Mouse (Mus musculus) forebrain, postnatal 0 days (tissue): ENCODE results near the gene Hist1h4c. TPM values are rescaled to one million over a fixed set of nuclear protein-coding genes. Genes with fewer than 3 reads are reported as not detected.
A peak's percentile ranks its signal among the peaks of the same experiment; 100 is the strongest.
"Not testable (repeated sequence)": the region's sequence is repeated elsewhere in the genome, so short reads cannot be mapped to it uniquely, and the experiment has no call there.

Experiments used
- ATAC-seq: fragments of 200-750 bp; cut with Nextera tagmentation; 2 replicates; pipeline ENCODE4 v1.8.0; 2017; ENCODE audit warnings: mild to moderate bottlenecking, moderate library complexity
- DNase-seq: peaks from one replicate; pipeline ENCODE4 v3.0.0-alpha.2; 2015
- H3K27ac ChIP-seq: fragments of 300-500 bp; sonication (generic); 2 replicates; pipeline ENCODE4 v1.5.1; 2014; ENCODE audit warnings: low read depth, mild to moderate bottlenecking, antibody characterized with exemption, low read length, moderate library complexity, mixed read lengths
- H3K27me3 ChIP-seq: fragments of 300-500 bp; sonication (generic); 2 replicates; pipeline ENCODE4 v1.6.1; 2014; ENCODE audit warnings: mild to moderate bottlenecking, low read length, mixed read lengths; ENCODE audit not compliant: insufficient read depth
- H3K36me3 ChIP-seq: fragments of 300-500 bp; sonication (generic); 2 replicates; pipeline ENCODE4 v1.6.1; 2014; ENCODE audit warnings: mild to moderate bottlenecking, moderate library complexity; ENCODE audit not compliant: insufficient read depth
- H3K4me1 ChIP-seq: fragments of 300-500 bp; sonication (generic); 2 replicates; pipeline ENCODE4 v1.6.1; 2014; ENCODE audit warnings: antibody characterized with exemption; ENCODE audit not compliant: insufficient read depth
- H3K4me2 ChIP-seq: fragments of 300-500 bp; sonication (generic); 2 replicates; pipeline ENCODE4 v1.6.1; 2014; ENCODE audit warnings: low read depth, mild to moderate bottlenecking, moderate library complexity
- H3K4me3 ChIP-seq: fragments of 300-500 bp; sonication (generic); 2 replicates; pipeline ENCODE4 v1.5.1; 2014; ENCODE audit warnings: low read depth, low read length, mixed read lengths
- H3K9ac ChIP-seq: fragments of 300-500 bp; sonication (generic); 2 replicates; pipeline ENCODE4 v1.6.1; 2014; ENCODE audit warnings: mild to moderate bottlenecking
- H3K9me3 ChIP-seq: fragments of 300-500 bp; sonication (generic); 2 replicates; pipeline ENCODE4 v1.6.1; 2016; ENCODE audit warnings: low read length
- CTCF ChIP-seq: sonication (generic); IDR thresholded peaks from 2 replicates; pipeline ENCODE4 v1.5.1; 2016; ENCODE audit warnings: antibody characterized with exemption, control low read depth, low read depth
- WGBS: fragments of 180-500 bp; shearing (Covaris S2); extraction: QIAGEN DNeasy Blood & Tissue Kit; methylation state at CpG from one replicate; pipeline ENCODE4 v1.1.7; 2014; 5-methylcytosine and 5-hydroxymethylcytosine counted together
- polyA plus RNA-seq: library from polyadenylated mRNA; unstranded; fragments of >200 nt; fragmentation: Nextera tagmentation; extraction: Ambion mirVana; gene quantifications from 2 replicates; pipeline ENCODE4 v1.2.1, GENCODE M21; 2015
- total RNA-seq: library from RNA; depleted of rRNA; stranded (reverse); fragments of >200 nt; gene quantifications from 2 replicates; pipeline ENCODE4 v1.2.3, GENCODE M21; 2014

Hist1h4c gene
- total and polyA plus RNA-seq, 2 experiments from 2014 or later: 2.3 to 942 TPM

- TF ChIP-seq CTCF: no peak
These were observed 13.0 kb downstream of the Hist1h4c start for GRCm38 (mm10) chr13:23685121-23685861.

GRCm38 (mm10) chr13:23684295-23684945 lies 13.8 kb downstream of the Hist1h4c start:
- peak overlapping the region; percentile 47 for H3K4me3 ChIP-seq
- H3K4me2 ChIP-seq: peak overlapping the region; percentile 73
- not testable (repeated sequence) for H3K9me3 ChIP-seq, H3K36me3 ChIP-seq, H3K27me3 ChIP-seq
- H3K9ac ChIP-seq: peak overlapping the region; percentile 68
- ATAC-seq (peak; percentile 42), DNase-seq (peak; percentile 88)
- WGBS: under 1% methylated on average over 11 of the region's 37 CpGs
- peaks cover 16% of the 10 kb centered on the region for H3K4me1 ChIP-seq
- H3K27ac ChIP-seq: peak overlapping the region; percentile 92

More at GRCm38 (mm10) chr13:23685121-23685861, 13.0 kb downstream of the Hist1h4c start:
- no peaks in the 10 kb centered on the region for H3K27me3 ChIP-seq
- ATAC-seq: no peak
- 3% methylated on average over 15 of the region's 15 CpGs for WGBS
- peak overlapping the region; percentile 47 for H3K4me3 ChIP-seq
- no peaks in the 10 kb centered on the region for H3K9me3 ChIP-seq
- peak overlapping the region; percentile 92 for H3K27ac ChIP-seq
- peak; percentile 61 for DNase-seq
- H3K4me1 ChIP-seq: peaks cover 16% of the 10 kb centered on the region
- H3K36me3 ChIP-seq: no peaks in the 10 kb centered on the region
- peak overlapping the region; percentile 68 for H3K9ac ChIP-seq
- H3K4me2 ChIP-seq: peak overlapping the region; percentile 73

GRCm38 (mm10) chr13:23683755-23684281 lies 14.4 kb downstream of the Hist1h4c start, which contains the start of the genes Hist1h2ac and Hist1h2bc:
TSS of gene Hist1h2ac (minus strand) at chr13:23683948.
TSS of gene Hist1h2bc (plus strand) at chr13:23684199.
- no peaks in the 10 kb centered on the region for H3K9me3 ChIP-seq
- peak within 1 kb of the TSS; percentile 92 for H3K27ac ChIP-seq
- H3K4me3 ChIP-seq: peak within 1 kb of the TSS; percentile 47
- TF ChIP-seq CTCF: peak; percentile 19; the same call in 1 of the 2 replicates
- no peaks in the 10 kb centered on the region for H3K36me3 ChIP-seq
- peak within 1 kb of the TSS; percentile 73 for H3K4me2 ChIP-seq
- ATAC-seq (peak; percentile 98), DNase-seq (peak; percentile 95)
- WGBS: under 1% methylated on average over 32 of the region's 32 CpGs
- peak within 1 kb of the TSS; percentile 68 for H3K9ac ChIP-seq
- peaks cover 16% of the 10 kb centered on the region for H3K4me1 ChIP-seq
- no peaks in the 10 kb centered on the region for H3K27me3 ChIP-seq

GRCm38 (mm10) chr13:23682947-23683754 lies 15.1 kb downstream of the Hist1h4c start:
- H3K4me1 ChIP-seq: peaks cover 16% of the 10 kb centered on the region
- peak overlapping the region; percentile 51 for H3K9ac ChIP-seq
- H3K4me3 ChIP-seq: peak overlapping the region; percentile 47
- not testable (repeated sequence) for H3K9me3 ChIP-seq, H3K36me3 ChIP-seq, H3K27me3 ChIP-seq
- H3K27ac ChIP-seq: peak overlapping the region; percentile 90
- ATAC-seq (peak; percentile 45), DNase-seq (peak; percentile 14)
- 7% methylated on average over 13 of the region's 30 CpGs for WGBS
- peak overlapping the region; percentile 73 for H3K4me2 ChIP-seq

- 0 out of 2 replicates have a peak overlapping the region, but pooled peaks have one; percentile 51 for H3K9ac ChIP-seq
- peak overlapping the region; percentile 73 for H3K4me2 ChIP-seq
- 0 out of 2 replicates have a peak overlapping the region, but pooled peaks have one; percentile 90 for H3K27ac ChIP-seq
- H3K4me3 ChIP-seq: no peak overlapping the region
- TF ChIP-seq CTCF: no peak
- DNase-seq (no peak), ATAC-seq (no peak)
- H3K27me3 ChIP-seq: no peaks in the 10 kb centered on the region
- no peaks in the 10 kb centered on the region for H3K9me3 ChIP-seq
- H3K4me1 ChIP-seq: peaks cover 16% of the 10 kb centered on the region
- no peaks in the 10 kb centered on the region for H3K36me3 ChIP-seq
- WGBS: 46% methylated on average over 1 of the region's 1 CpGs
These were observed 15.7 kb downstream of the Hist1h4c start for GRCm38 (mm10) chr13:23682623-23682946.

GRCm38 (mm10) chr13:23681990-23682582 lies 16.2 kb downstream of the Hist1h4c start:
- ATAC-seq: no peak
- no peak overlapping the region for H3K27ac ChIP-seq

More at GRCm38 (mm10) chr13:23681990-23682582, 16.2 kb downstream of the Hist1h4c start:
- H3K4me1 ChIP-seq: peaks cover 16% of the 10 kb centered on the region
- no peak for DNase-seq
- 86% methylated on average over 6 of the region's 6 CpGs for WGBS
- H3K27me3 ChIP-seq: no peaks in the 10 kb centered on the region
- no peaks in the 10 kb centered on the region for H3K36me3 ChIP-seq
- H3K4me2 ChIP-seq: no peak overlapping the region
- no peak overlapping the region for H3K9ac ChIP-seq
- no peak for TF ChIP-seq CTCF
- no peak overlapping the region for H3K4me3 ChIP-seq
- no peaks in the 10 kb centered on the region for H3K9me3 ChIP-seq
